Mouse (Mus musculus) CD8-positive naive resting alpha-beta T cell, adult 2 months (primary cell): ENCODE data around the gene Pramel6.
"Not testable (repeated sequence)": the region's sequence is repeated elsewhere in the genome, so short reads cannot be mapped to it uniquely, and the experiment has no call there.

Experiments
- DNase-seq, 2 experiments: peaks; one replicate each; pipeline ENCODE4 v3.0.0; 2022; ENCODE audit warnings: low read depth in 2 of 2, low spot score in 2 of 2

Pramel6 gene

GRCm38 (mm10) chr2:87506265-87506664 lies at the start of gene Pramel6:
TSS of gene Pramel6 (plus strand) at chr2:87506565.
- DNase-seq = no peak

GRCm38 (mm10) chr2:87461769-87462168 lies 44.6 kb upstream of the Pramel6 start:
- DNase-seq = no peak

GRCm38 (mm10) chr2:87480207-87480606 lies 26.2 kb upstream of the Pramel6 start:
- no peak for DNase-seq

- DNase-seq = no peak
Observed at GRCm38 (mm10) chr2:87481158-87481557, 25.2 kb upstream of the Pramel6 start.

- no peak for DNase-seq
Observed at GRCm38 (mm10) chr2:87482276-87482675, 24.1 kb upstream of the Pramel6 start.

- DNase-seq = not testable (repeated sequence)
Observed at GRCm38 (mm10) chr2:87496993-87497392, 9.4 kb upstream of the Pramel6 start, which contains the start of gene Pramel7. TSS of gene Pramel7 (minus strand) at chr2:87497093.

- no peak for DNase-seq
Observed at GRCm38 (mm10) chr2:87515046-87515445, 8.7 kb downstream of the Pramel6 start.

GRCm38 (mm10) chr2:87515457-87516060 lies 9.2 kb downstream of the Pramel6 start:
- DNase-seq = no peak

- no peak for DNase-seq
Observed at GRCm38 (mm10) chr2:87516581-87516980, 10.2 kb downstream of the Pramel6 start.

- DNase-seq = no peak
Observed at GRCm38 (mm10) chr2:87520651-87521050, 14.3 kb downstream of the Pramel6 start.

GRCm38 (mm10) chr2:87525899-87526616 lies 19.7 kb downstream of the Pramel6 start:
- not testable (repeated sequence) for DNase-seq

- DNase-seq = no peak
Observed at GRCm38 (mm10) chr2:87531496-87531895, 25.1 kb downstream of the Pramel6 start, which contains the start of gene Olfr153. TSS of gene Olfr153 (plus strand) at chr2:87531796.

GRCm38 (mm10) chr2:87534826-87535225 lies 28.5 kb downstream of the Pramel6 start:
- no peak for DNase-seq

- no peak for DNase-seq
Observed at GRCm38 (mm10) chr2:87545442-87545841, 39.1 kb downstream of the Pramel6 start, which contains the start of gene Olfr1128. TSS of gene Olfr1128 (minus strand) at chr2:87545542.
